Mouse (Mus musculus) Patski (cell line): ENCODE results near the gene Reck. TPM values are rescaled to one million over a fixed set of nuclear protein-coding genes. Genes with fewer than 3 reads are reported as not detected.

Experiments used
- ATAC-seq: fragments of 100-300 bp; one replicate; pipeline ENCODE4 v1.8.0; 2021
- CTCF ChIA-PET: fragments of 350-600 bp; sonication (Branson Sonifier 250); formaldehyde crosslinking; loops from one replicate; lab custom pipeline; 2022; ENCODE audit warnings: inconsistent platforms; lab: Charles Lee
- POLR2A ChIA-PET: fragments of 350-600 bp; sonication (Branson Sonifier 250); formaldehyde crosslinking; loops from one replicate; lab custom pipeline; 2022; ENCODE audit warnings: antibody characterized with exemption, inconsistent platforms; lab: Charles Lee
- DNase-seq: peaks from one replicate; pipeline ENCODE4 v3.0.0-alpha.2; 2011; ENCODE audit warnings: low read depth, low spot score
- H3K27me3 ChIP-seq: fragments of 371-371 bp; one replicate; pipeline ENCODE4 v1.5.1; 2021
- CTCF ChIP-seq: fragments of 100-300 bp; IDR thresholded peaks from one replicate; pipeline ENCODE4 v1.5.1; 2021
- in situ Hi-C: fragments of 300-500 bp; cut with MboI; formaldehyde crosslinking; loops from 3 replicates; pipeline ENCODE4 v1.11.1; 2018; ENCODE audit warnings: low pct_unique_long_range_greater_than_20kb, mixed read lengths
- polyA plus RNA-seq: library from polyadenylated mRNA; unstranded; gene quantifications from one replicate; pipeline ENCODE4 v1.2.3, GENCODE M21; 2021

The Reck gene
- polyA plus RNA-seq, 1 experiment from 2014 or later = 3.5 TPM

DNA sequence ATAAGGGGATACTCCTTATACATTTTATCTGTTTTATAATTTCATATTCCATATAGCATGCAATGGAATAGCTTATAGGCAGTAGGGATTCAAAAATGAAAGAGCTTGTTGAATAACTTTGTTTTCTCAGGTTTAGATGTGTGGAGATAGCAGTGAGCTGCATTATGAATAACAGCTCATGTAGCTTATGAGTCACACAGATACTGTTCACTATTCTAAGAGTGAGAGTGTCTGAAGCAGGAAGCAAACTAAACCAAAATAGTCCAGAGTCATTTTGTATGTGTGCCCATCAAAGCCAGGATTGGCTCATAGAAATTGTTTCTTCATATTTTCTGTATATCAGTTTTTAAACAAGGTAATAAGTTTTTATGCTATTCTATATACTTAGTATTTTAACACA is 21.9 kb downstream of the Reck start:
- TF ChIP-seq CTCF = no peak
- no peaks in the 10 kb centered on the region for H3K27me3 ChIP-seq
- ChIA-PET POLR2A (interaction anchor here (0.9 kb wide), 1 partner anchor 215 kb away, joined by 3 read pairs; no protein-coding TSS in a partner anchor), CTCF (interaction anchor here (1.4 kb wide), 1 partner anchor 9 kb away, joined by 4 read pairs; no protein-coding TSS in a partner anchor)
- no peak for ATAC-seq
- in situ Hi-C loops = no loop called here
- DNase-seq = no peak

DNA sequence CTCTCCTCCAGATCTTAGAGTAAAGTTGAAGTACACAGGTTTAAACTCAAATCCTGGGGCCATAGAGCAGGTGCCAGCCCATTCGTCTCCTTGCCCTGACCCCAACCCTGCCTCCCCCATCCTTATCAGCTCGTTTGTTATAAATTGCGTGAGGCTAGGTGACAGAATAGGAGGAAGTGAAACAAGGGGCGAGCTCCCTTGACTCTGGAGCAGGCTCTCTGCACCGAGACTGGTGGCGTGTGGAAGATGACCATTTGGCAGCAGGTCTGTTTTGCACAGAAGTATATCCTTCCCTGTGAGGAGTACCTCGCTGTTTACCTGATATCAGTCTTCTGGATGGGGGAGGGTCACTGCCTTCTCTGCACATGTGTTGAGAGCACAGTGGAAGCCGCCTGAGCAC is 23.9 kb downstream of the Reck start:
- ChIA-PET CTCF (no interaction called here), POLR2A (no interaction called here)
- no peaks in the 10 kb centered on the region for H3K27me3 ChIP-seq
- in situ Hi-C loops = no loop called here
- no peak for TF ChIP-seq CTCF
- ATAC-seq (no peak), DNase-seq (no peak)

DNA sequence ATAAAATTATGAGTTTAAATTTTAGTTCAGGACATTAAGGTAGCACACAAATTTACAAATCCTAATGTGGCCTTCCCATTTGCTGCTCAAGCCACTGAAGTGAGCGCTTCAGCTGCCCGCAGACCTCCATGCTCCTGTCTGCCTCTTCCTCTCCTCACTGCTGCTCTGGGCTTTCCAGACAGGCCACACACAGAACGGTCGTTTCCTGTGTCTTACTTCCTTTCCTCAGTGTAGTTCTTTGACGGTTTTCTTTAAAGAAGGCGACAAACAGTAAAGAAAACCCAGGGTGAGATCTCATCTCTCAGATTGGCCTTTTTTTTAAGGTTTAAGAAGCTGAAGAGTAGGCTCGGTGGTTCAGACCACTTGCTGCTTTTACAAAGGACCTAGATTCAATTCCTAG is 28.4 kb downstream of the Reck start:
- no peaks in the 10 kb centered on the region for H3K27me3 ChIP-seq
- TF ChIP-seq CTCF = no peak
- ATAC-seq = no peak
- in situ Hi-C loops = no loop called here
- ChIA-PET CTCF (no interaction called here), POLR2A (interaction anchor here (0.6 kb wide), 1 partner anchor 13 kb away, joined by 3 read pairs; no protein-coding TSS in a partner anchor)
- DNase-seq = no peak

DNA sequence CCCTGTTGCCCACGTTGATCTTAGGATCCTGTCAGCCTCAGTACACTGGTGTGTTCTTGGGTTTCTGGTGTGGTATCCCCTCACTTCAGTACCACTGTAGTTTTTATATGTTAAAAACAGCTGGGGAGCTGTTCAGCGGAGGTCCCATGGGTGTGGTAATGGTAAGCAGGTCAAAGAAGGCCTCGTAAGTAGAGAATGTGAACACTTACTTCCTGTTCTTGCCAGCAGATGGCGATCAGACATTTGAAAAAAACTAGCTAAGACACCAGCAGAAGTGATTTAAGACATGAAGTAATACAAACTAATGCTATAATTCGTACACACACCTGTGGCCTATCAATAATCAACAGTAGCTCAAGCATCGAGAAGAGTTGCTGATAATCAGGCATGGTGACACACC is 31.1 kb downstream of the Reck start:
- CTCF ChIA-PET = interaction anchor here (0.6 to 2.1 kb wide), 17 partner anchors 9 to 387 kb away, joined by 3 to 16 read pairs (median 3); partner anchors contain the start of gene Ccin
- ATAC-seq = no peak

DNA sequence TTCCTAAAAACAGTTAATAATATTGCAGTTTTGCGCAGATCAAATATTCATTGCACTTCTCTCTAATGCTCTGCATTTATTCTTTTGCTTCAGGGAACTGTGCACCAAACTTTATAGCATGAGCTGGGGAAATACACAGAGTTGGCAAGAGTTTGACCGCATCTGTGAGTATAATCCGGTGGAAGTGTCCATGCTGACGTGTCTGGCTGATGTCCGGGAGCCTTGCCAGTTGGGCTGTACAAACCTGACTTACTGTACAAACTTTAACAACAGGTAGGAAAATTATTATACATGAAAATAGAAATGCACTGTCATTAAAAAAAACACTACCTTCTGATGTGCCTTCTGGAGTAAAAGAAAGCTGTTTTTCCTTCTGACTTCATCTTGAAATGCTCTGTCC is 42.9 kb downstream of the Reck start:
- no peak for TF ChIP-seq CTCF
- no peaks in the 10 kb centered on the region for H3K27me3 ChIP-seq
- DNase-seq (no peak), ATAC-seq (no peak)
- POLR2A ChIA-PET = no interaction called here
- in situ Hi-C loops = no loop called here
- CTCF ChIA-PET = interaction anchor here (0.9 kb wide), 2 partner anchors 11 to 12 kb away, joined by 3 to 4 read pairs; no protein-coding TSS in a partner anchor

More for the DNA sequence above, 31.1 kb downstream of the Reck start:
- no peaks in the 10 kb centered on the region for H3K27me3 ChIP-seq
- DNase-seq = no peak
- in situ Hi-C loops = loop anchor here (5.0 kb wide), 1 partner anchor 216 kb away; no protein-coding TSS in a partner anchor
- peak; percentile 55 for TF ChIP-seq CTCF
- POLR2A ChIA-PET = no interaction called here

DNA sequence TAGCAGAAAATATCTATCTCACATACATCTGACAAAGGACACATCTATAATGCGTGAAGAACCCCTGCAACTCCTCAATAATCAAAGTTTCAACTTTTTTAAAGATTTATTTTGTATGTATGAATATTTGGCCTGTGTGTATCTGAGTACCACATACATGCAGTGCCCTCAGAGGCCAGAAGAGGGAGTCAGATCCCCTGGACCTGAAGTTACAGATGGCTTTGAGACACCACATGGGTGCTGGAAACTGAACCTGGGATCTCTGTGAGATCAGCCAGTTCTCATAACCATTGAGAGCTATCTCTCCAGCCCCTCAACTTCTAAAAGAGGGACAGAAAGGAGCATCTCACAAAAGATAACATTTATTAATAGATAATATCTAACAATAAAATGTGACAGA is 45.3 kb downstream of the Reck start:
- ChIA-PET CTCF (interaction anchor here (2.2 kb wide), 1 partner anchor 62 kb away, joined by 5 read pairs; no protein-coding TSS in a partner anchor), POLR2A (interaction anchor here (1.0 kb wide), 1 partner anchor 12 kb away, joined by 3 read pairs; no protein-coding TSS in a partner anchor)
- peak; percentile 35 for TF ChIP-seq CTCF
- ATAC-seq = no peak
- no peak for DNase-seq
- H3K27me3 ChIP-seq = no peaks in the 10 kb centered on the region
- in situ Hi-C loops = no loop called here

DNA sequence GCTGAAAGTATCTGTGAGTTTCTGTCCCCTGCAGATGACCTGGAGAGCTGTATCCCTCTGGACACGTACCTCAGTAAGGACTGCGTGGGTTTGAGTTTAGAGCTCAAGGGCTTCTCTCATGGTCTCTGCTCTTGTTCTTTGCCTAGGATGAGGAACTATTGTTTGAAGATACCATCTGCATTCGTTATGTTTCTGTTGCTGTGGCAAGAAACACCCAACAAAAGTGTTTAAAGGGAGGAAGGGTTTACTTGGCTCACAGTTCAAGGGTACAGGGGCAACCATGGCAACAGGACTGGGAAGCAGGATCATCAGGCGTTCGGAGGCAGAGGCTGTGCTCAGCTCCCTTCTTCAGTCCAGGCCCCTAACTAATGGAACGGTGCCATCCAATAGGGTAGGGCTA is 49.8 kb downstream of the Reck start:
- ATAC-seq (no peak), DNase-seq (no peak)
- ChIA-PET CTCF (interaction anchor here (0.7 to 5.4 kb wide), 16 partner anchors 9 to 107 kb away, joined by 3 to 49 read pairs (median 4); partner anchors contain the start of gene Ccin), POLR2A (no interaction called here)
- H3K27me3 ChIP-seq = no peaks in the 10 kb centered on the region
- in situ Hi-C loops = loop anchor here (5.0 kb wide), 1 partner anchor 57 kb away; the partner anchor contains the start of gene Ccin
- TF ChIP-seq CTCF = no peak

DNA sequence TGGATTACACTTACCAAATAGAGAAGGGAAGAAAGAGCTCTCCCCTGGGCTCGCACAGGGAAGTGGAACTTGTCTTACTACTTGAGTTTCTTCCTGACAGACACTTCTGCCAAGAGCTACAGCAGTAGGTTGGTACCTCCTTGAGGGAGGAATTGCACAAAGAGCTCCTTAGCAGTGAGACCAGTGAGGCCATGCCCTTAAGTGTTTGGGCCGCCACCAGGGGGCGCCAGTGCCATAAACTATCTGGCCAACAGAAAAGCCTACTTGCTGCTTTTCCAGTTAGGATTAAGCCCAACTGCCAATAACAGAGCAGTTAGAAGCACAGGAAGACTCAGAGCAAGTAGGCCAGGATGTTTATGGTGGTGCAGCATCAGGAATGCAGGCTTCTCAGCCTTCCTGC is 50.4 kb downstream of the Reck start:
- ChIA-PET CTCF (interaction anchor here (0.7 to 5.4 kb wide), 15 partner anchors 9 to 106 kb away, joined by 3 to 49 read pairs (median 5); partner anchors contain the start of gene Ccin), POLR2A (no interaction called here)
- in situ Hi-C loops = loop anchor here (5.0 kb wide), 1 partner anchor 57 kb away; the partner anchor contains the start of gene Ccin
- peak; percentile 88 for TF ChIP-seq CTCF
- DNase-seq = peak; percentile 30
- ATAC-seq = no peak
- H3K27me3 ChIP-seq = no peaks in the 10 kb centered on the region

DNA sequence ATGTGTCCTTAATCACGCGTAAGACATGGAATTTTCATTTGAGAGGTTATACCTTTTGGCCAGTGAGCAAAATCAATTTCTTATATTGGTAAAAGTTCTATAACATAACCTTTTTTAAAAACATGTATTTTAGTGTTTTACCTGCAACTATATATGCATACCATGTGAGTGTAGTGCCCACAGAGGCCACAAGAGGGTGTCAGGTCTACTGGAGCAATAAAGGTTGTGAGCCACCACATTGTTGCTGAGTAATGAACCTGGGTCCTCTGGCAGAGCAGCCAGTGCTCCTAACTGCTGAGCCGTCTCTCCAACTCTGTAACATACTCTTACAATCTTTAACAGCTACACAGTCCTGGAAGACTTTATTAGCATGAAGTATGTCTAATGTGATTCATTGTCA is 52.5 kb downstream of the Reck start:
- in situ Hi-C loops = loop anchor here (5.0 kb wide), 1 partner anchor 54 kb away; the partner anchor contains the start of gene Ccin
- ATAC-seq = no peak
- CTCF ChIA-PET = interaction anchor here (1.9 to 5.4 kb wide), 2 partner anchors 53 to 84 kb away, joined by 4 to 49 read pairs; partner anchors contain the start of gene Ccin
- DNase-seq = no peak
- no peaks in the 10 kb centered on the region for H3K27me3 ChIP-seq
- TF ChIP-seq CTCF = peak; percentile 49
- POLR2A ChIA-PET = no interaction called here

DNA sequence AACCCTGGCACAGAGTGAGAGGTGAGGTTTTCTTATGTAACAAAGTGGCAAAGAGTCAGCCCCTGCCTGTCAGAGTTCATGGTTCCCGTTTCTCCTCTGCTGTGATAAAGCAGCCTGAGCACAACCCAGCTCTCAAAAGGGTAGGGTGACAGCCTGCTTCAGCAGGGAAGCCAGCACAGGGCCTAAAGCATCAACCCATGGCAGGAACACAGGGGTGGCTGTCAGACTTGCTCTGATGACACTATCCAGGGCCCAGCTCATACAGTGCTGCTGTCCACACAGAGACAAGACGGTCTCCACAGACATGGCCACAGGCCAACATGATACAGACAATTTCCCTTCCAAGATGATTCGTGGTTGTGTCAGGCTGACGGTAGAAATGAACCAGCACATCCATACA is 56.5 kb downstream of the Reck start:
- ChIA-PET POLR2A (no interaction called here), CTCF (no interaction called here)
- no peaks in the 10 kb centered on the region for H3K27me3 ChIP-seq
- no peak for DNase-seq
- in situ Hi-C loops = no loop called here
- ATAC-seq = no peak
- TF ChIP-seq CTCF = no peak

DNA sequence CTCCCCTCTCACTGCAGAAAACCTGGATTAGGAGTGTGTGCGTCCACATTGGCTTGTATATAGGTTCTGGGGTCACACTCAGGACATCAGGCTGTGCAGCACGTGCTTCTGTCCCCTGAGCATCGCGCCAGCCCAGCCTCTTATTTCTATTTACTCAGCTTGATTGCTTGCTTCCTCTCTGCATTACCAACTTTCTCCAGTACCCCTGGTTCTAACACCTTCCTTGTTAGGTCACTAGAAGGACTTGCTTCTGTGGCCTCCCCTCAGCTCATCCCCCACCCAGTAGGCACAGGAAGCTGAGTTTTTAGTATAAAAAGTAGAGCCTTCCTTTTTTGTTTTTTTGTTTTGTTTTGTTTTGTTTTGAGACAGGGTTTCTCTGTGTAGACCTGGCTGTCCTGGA is 60.9 kb downstream of the Reck start:
- in situ Hi-C loops = no loop called here
- DNase-seq = no peak
- H3K27me3 ChIP-seq = no peaks in the 10 kb centered on the region
- TF ChIP-seq CTCF = no peak
- ATAC-seq = no peak
- CTCF ChIA-PET = no interaction called here
- POLR2A ChIA-PET = no interaction called here
